Mouse (Mus musculus) embryonic fibroblast, embryonic 13.5 days (primary cell): ENCODE measurements around the gene Anxa4.

Experiments used
- CTCF ChIP-seq: IDR thresholded peaks from 2 replicates; pipeline ENCODE4 v1.5.1; 2011; ENCODE audit warnings: mild to moderate bottlenecking, control low read depth, low read length, moderate library complexity, borderline replicate concordance; ENCODE audit not compliant: insufficient read depth
- POLR2A ChIP-seq: IDR thresholded peaks from 2 replicates; pipeline ENCODE4 v1.6.1; 2011; ENCODE audit warnings: low read depth, mild to moderate bottlenecking, control low read depth, low read length, moderate library complexity

- TF ChIP-seq CTCF (no peak), POLR2A (no peak)
Observed at GRCm38 (mm10) chr6:86754105-86754863, 39.1 kb downstream of the Anxa4 start.
